ENCODE assay signal across 9 mouse cellular contexts in genomic region chr17:4884761-4885160, GRCm38 (mm10).
A peak's percentile ranks its signal among the peaks of the same experiment; 100 is the strongest.
DNase-seq lines count a peak whose midpoint lies in the region; ATAC-seq and TF ChIP-seq lines count a peak whose summit lies in the region.
"Had no signal": no experiment of that assay in that cellular context is flagged by ENCODE, and none has a peak within 500 bp of the region (broad histone marks: within the 10 kb centered on the region; RNA-seq: fewer than 3 reads in every experiment).

No protein-coding gene starts in this region.

- peak; percentile 42 for TF ChIP-seq CTCF in intestine, postnatal 0 days (IDR thresholded peaks at IDR 0.05; ENCODE audit: low read depth)

- H3K9ac ChIP-seq in intestine, postnatal 0 days (ENCODE audit: low read depth, low read length), result no peak overlapping the region
- no peak overlapping the region for H3K9ac ChIP-seq in intestine, embryonic 15.5 days
- H3K9ac ChIP-seq: limb, embryonic 15.5 days had no signal

- H3K4me2 ChIP-seq in intestine, postnatal 0 days (replicated peaks; ENCODE audit: low read depth), result no peak overlapping the region
- H3K4me2 ChIP-seq in intestine, embryonic 15.5 days (replicated peaks), result no peak overlapping the region
- H3K4me2 ChIP-seq: limb, embryonic 15.5 days had no signal

- H3K36me3 ChIP-seq in intestine, postnatal 0 days (ENCODE audit: control insufficient read depth, insufficient read depth), result no peaks in the 10 kb centered on the region
- H3K36me3 ChIP-seq in intestine, embryonic 15.5 days, result no peaks in the 10 kb centered on the region
- H3K36me3 ChIP-seq: limb, embryonic 15.5 days had no signal

- H3K4me3 ChIP-seq in intestine, postnatal 0 days (ENCODE audit: low read depth, low read length), result no peak overlapping the region
- no peak overlapping the region for H3K4me3 ChIP-seq in intestine, embryonic 15.5 days (replicated peaks)
- H3K4me3 ChIP-seq: limb, embryonic 15.5 days had no signal

- ATAC-seq in CD4-positive, CD25-positive, alpha-beta regulatory T cell, adult 4 months, result no peak
- no peak for ATAC-seq in intestine, postnatal 0 days
- ATAC-seq in intestine, embryonic 15.5 days, result no peak

- H3K27ac ChIP-seq in intestine, postnatal 0 days (ENCODE audit: low read depth, low read length), result no peak overlapping the region
- no peak overlapping the region for H3K27ac ChIP-seq in intestine, embryonic 15.5 days
- H3K27ac ChIP-seq: limb, embryonic 15.5 days had no signal

- 75% methylated on average over 3 of the region's 3 CpGs for WGBS in intestine, postnatal 0 days
- 79% methylated on average over 3 of the region's 3 CpGs for WGBS in intestine, embryonic 15.5 days

- no peaks in the 10 kb centered on the region for H3K9me3 ChIP-seq in intestine, postnatal 0 days (ENCODE audit: control insufficient read depth)
- H3K9me3 ChIP-seq in intestine, embryonic 15.5 days, result no peaks in the 10 kb centered on the region
- H3K9me3 ChIP-seq: limb, embryonic 15.5 days had no signal

- no peaks in the 10 kb centered on the region for H3K27me3 ChIP-seq in intestine, postnatal 0 days (replicated peaks; ENCODE audit: control insufficient read depth, insufficient read depth, low read length)
- H3K27me3 ChIP-seq in intestine, embryonic 15.5 days (replicated peaks), result no peaks in the 10 kb centered on the region
- H3K27me3 ChIP-seq: limb, embryonic 15.5 days had no signal

- no peaks in the 10 kb centered on the region for H3K4me1 ChIP-seq in intestine, postnatal 0 days (replicated peaks; ENCODE audit: control insufficient read depth, insufficient read depth, low read length)
- H3K4me1 ChIP-seq in intestine, embryonic 15.5 days (replicated peaks), result no peaks in the 10 kb centered on the region
- H3K4me1 ChIP-seq: limb, embryonic 15.5 days had no signal

- peak; percentile 30 for DNase-seq in CD4-positive, CD25-positive, alpha-beta regulatory T cell, adult 2 months (ENCODE audit: low read depth, low spot score)
- DNase-seq in thymus, postnatal 14 days, result peak; percentile 26
- no peak for DNase-seq in thymus, adult 18-20 months
- peak; percentile 46 for DNase-seq in testis, postnatal 14 days (ENCODE audit: low spot score)
- no peak for DNase-seq in layer of hippocampus, adult 18-20 months (ENCODE audit: low spot score in 2 of 2)

Comparison
In these comparisons a context has a peak if more than half of its experiments do, and no peak if none do; other contexts are left out.
1. DNase-seq: peak in CD4-positive, CD25-positive, alpha-beta regulatory T cell, adult 2 months (single experiment), thymus, postnatal 14 days (single experiment) and testis, postnatal 14 days (single experiment); none in thymus, adult 18-20 months (0 of 2) and layer of hippocampus, adult 18-20 months (0 of 2).